Mouse (Mus musculus): Measurements from ENCODE around the gene Irf9. TPM values are rescaled to one million over a fixed set of nuclear protein-coding genes. Genes with fewer than 3 reads are reported as not detected.

The Irf9 gene
- total and polyA plus RNA-seq, 3 experiments = 31.2 to 64.3 (median 39.6) TPM

GRCm38 (mm10) chr14:55585566-55585960, 17.8 kb upstream of the Irf9 start:
- H3K36me3 ChIP-seq (replicated peaks) = peaks cover 55% of the 10 kb centered on the region
- H3K9me3 ChIP-seq (replicated peaks) = no peaks in the 10 kb centered on the region
- TF ChIP-seq CTCF (IDR thresholded peaks at IDR 0.05; ENCODE audit: low read depth, low read length) = no peak
- TF ChIP-seq TAL1 (conservative IDR thresholded peaks at IDR 0.05; ENCODE audit: low read depth, low read length) = peak; percentile 62
- H3K4me3 ChIP-seq (ENCODE audit: low read depth, low read length) = peak overlapping the region; percentile 90; the same call in 1 of the 2 replicates
- DNase-seq (ENCODE audit: low spot score) = no peak
- no peaks in the 10 kb centered on the region for H3K27me3 ChIP-seq (ENCODE audit: insufficient read depth, low read length)
- H3K4me1 ChIP-seq (ENCODE audit: insufficient read depth, low read depth, low read length) = peaks cover 78% of the 10 kb centered on the region
- ATAC-seq (ENCODE audit: extremely low read depth, insufficient number of reproducible peaks, low FRiP score, poor library complexity, severe bottlenecking) = no peak

GRCm38 (mm10) chr14:55586149-55586548, 17.2 kb upstream of the Irf9 start:
- no peak overlapping the region; the same call in 1 of the 2 replicates for H3K4me3 ChIP-seq (ENCODE audit: low read depth, low read length)
- ATAC-seq (ENCODE audit: extremely low read depth, insufficient number of reproducible peaks, low FRiP score, poor library complexity, severe bottlenecking) = peak; percentile 17
- peaks cover 49% of the 10 kb centered on the region for H3K36me3 ChIP-seq (replicated peaks)
- H3K4me1 ChIP-seq (ENCODE audit: insufficient read depth, low read depth, low read length) = peaks cover 72% of the 10 kb centered on the region
- peak; percentile 31 for DNase-seq (ENCODE audit: low spot score)
- no peaks in the 10 kb centered on the region for H3K9me3 ChIP-seq (replicated peaks)
- no peaks in the 10 kb centered on the region for H3K27me3 ChIP-seq (ENCODE audit: insufficient read depth, low read length)
- no peak for TF ChIP-seq POLR2AphosphoS5 (IDR thresholded peaks at IDR 0.05; ENCODE audit: insufficient replicate concordance, low read depth, low read length)
- no peak for TF ChIP-seq CTCF (IDR thresholded peaks at IDR 0.05; ENCODE audit: low read depth, low read length)
- no peak; the same call in 1 of the 2 replicates for TF ChIP-seq TAL1 (conservative IDR thresholded peaks at IDR 0.05; ENCODE audit: low read depth, low read length)
- TF ChIP-seq GATA2 (IDR thresholded peaks at IDR 0.05; ENCODE audit: borderline replicate concordance, low read depth, low read length) = no peak
- no peak for TF ChIP-seq GATA1 (IDR thresholded peaks at IDR 0.05; ENCODE audit: borderline replicate concordance, low read length)

DNA sequence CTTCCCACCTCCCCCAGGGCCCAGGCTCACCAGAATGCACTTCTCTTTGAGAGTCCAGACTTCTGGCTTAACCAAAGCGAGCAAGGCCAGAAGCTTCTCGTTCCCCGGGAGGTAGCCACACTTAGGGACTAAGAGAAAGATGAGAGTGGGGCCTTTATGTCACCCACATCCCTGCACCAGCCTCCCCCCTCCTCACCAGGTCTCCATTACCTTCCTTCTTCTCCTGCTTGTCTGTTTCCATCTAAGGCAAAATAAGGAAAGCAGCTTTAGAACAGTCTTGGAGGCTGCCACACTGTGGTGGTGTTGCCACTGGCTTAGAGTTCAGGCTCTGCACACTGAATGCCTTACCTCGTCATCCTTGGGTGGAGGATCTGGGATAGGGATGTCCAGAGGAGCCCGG, 14.1 kb upstream of the Irf9 start:
- H3K9me3 ChIP-seq (replicated peaks) = no peaks in the 10 kb centered on the region
- DNase-seq (ENCODE audit: low spot score) (no peak), ATAC-seq (ENCODE audit: extremely low read depth, insufficient number of reproducible peaks, low FRiP score, poor library complexity, severe bottlenecking) (no peak)
- H3K36me3 ChIP-seq (replicated peaks) = peaks cover 42% of the 10 kb centered on the region
- no peaks in the 10 kb centered on the region for H3K27me3 ChIP-seq (ENCODE audit: insufficient read depth, low read length)
- H3K4me3 ChIP-seq (ENCODE audit: low read depth, low read length) = peak overlapping the region; percentile 96; the same call in 1 of the 2 replicates
- TF ChIP-seq TAL1 (conservative IDR thresholded peaks at IDR 0.05; ENCODE audit: low read depth, low read length) = no peak
- no peak for TF ChIP-seq CTCF (IDR thresholded peaks at IDR 0.05; ENCODE audit: low read depth, low read length)
- no peak for TF ChIP-seq POLR2AphosphoS5 (IDR thresholded peaks at IDR 0.05; ENCODE audit: insufficient replicate concordance, low read depth, low read length)
- TF ChIP-seq GATA2 (IDR thresholded peaks at IDR 0.05; ENCODE audit: borderline replicate concordance, low read depth, low read length) = no peak
- TF ChIP-seq GATA1 (IDR thresholded peaks at IDR 0.05; ENCODE audit: borderline replicate concordance, low read length) = no peak
- H3K4me1 ChIP-seq (ENCODE audit: insufficient read depth, low read depth, low read length) = peaks cover 76% of the 10 kb centered on the region

DNA sequence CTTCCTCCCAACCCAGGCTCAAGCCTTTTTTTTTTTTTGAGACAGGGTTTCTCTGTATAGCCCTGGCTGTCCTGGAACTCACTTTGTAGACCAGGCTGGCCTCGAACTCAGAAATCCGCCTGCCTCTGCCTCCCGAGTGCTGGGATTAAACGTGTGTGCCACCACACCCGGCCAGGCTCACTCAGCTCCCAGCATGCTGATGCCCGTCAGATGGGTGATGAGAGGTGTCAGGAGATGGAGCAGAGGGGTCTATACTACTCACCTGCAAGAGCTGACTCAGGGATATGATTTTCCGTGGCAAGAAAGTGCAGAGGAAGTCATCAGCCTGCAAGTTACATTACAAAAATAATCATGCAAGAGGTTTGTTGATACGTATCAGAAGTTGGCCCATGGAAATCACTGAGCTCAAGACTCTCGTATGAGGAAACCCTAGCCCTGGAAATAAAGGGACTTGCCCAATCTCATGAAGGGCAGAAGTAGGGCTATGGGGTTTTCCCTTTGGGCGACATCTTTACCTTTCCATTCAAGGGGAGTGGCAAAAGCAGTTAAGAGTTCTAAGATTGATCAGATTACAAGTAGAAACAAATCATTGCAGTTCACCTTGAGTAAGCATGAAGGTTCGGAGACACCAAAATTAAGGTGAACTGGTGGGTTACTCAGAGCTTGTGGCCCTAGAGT, 13.5 kb upstream of the Irf9 start:
- Histone ChIP-seq H3K36me3 (replicated peaks) (peaks cover 49% of the 10 kb centered on the region), H3K27me3 (ENCODE audit: insufficient read depth, low read length) (no peaks in the 10 kb centered on the region), H3K4me3 (ENCODE audit: low read depth, low read length) (peak overlapping the region; percentile 96), H3K9me3 (replicated peaks) (no peaks in the 10 kb centered on the region), H3K4me1 (ENCODE audit: insufficient read depth, low read depth, low read length) (peaks cover 75% of the 10 kb centered on the region)
- no peak for TF ChIP-seq TAL1 (conservative IDR thresholded peaks at IDR 0.05; ENCODE audit: low read depth, low read length)
- TF ChIP-seq GATA2 (IDR thresholded peaks at IDR 0.05; ENCODE audit: borderline replicate concordance, low read depth, low read length) = no peak
- no peak for TF ChIP-seq POLR2AphosphoS5 (IDR thresholded peaks at IDR 0.05; ENCODE audit: insufficient replicate concordance, low read depth, low read length)
- TF ChIP-seq GATA1 (IDR thresholded peaks at IDR 0.05; ENCODE audit: borderline replicate concordance, low read length) = no peak
- no peak for TF ChIP-seq CTCF (IDR thresholded peaks at IDR 0.05; ENCODE audit: low read depth, low read length)
- ATAC-seq (ENCODE audit: extremely low read depth, insufficient number of reproducible peaks, low FRiP score, poor library complexity, severe bottlenecking) (no peak), DNase-seq (ENCODE audit: low spot score) (no peak)

GRCm38 (mm10) chr14:55590748-55591330, 12.5 kb upstream of the Irf9 start, which contains the start of gene Psme2:
TSS of gene Psme2 (minus strand) at chr14:55591113.
- Histone ChIP-seq H3K27me3 (ENCODE audit: insufficient read depth, low read length) (no peaks in the 10 kb centered on the region), H3K36me3 (replicated peaks) (peaks cover 58% of the 10 kb centered on the region), H3K9me3 (replicated peaks) (no peaks in the 10 kb centered on the region), H3K4me1 (ENCODE audit: insufficient read depth, low read depth, low read length) (peaks cover 67% of the 10 kb centered on the region), H3K4me3 (ENCODE audit: low read depth, low read length) (peak within 1 kb of the TSS; percentile 96)
- TF ChIP-seq POLR2AphosphoS5 (IDR thresholded peaks at IDR 0.05; ENCODE audit: insufficient replicate concordance, low read depth, low read length) = no peak
- ATAC-seq (ENCODE audit: extremely low read depth, insufficient number of reproducible peaks, low FRiP score, poor library complexity, severe bottlenecking) (peak; percentile 87), DNase-seq (ENCODE audit: low spot score) (peak; percentile 91)

GRCm38 (mm10) chr14:55591331-55591891, 12.0 kb upstream of the Irf9 start, which contains the start of gene Rnf31:
TSS of gene Rnf31 (plus strand) at chr14:55591708.
- Histone ChIP-seq H3K27me3 (ENCODE audit: insufficient read depth, low read length) (no peaks in the 10 kb centered on the region), H3K4me1 (ENCODE audit: insufficient read depth, low read depth, low read length) (peaks cover 62% of the 10 kb centered on the region), H3K4me3 (ENCODE audit: low read depth, low read length) (peak within 1 kb of the TSS; percentile 96), H3K36me3 (replicated peaks) (peaks cover 64% of the 10 kb centered on the region), H3K9me3 (replicated peaks) (no peaks in the 10 kb centered on the region)
- TF ChIP-seq CTCF (IDR thresholded peaks at IDR 0.05; ENCODE audit: low read depth, low read length) (no peak), GATA1 (IDR thresholded peaks at IDR 0.05; ENCODE audit: borderline replicate concordance, low read length) (no peak), GATA2 (IDR thresholded peaks at IDR 0.05; ENCODE audit: borderline replicate concordance, low read depth, low read length) (no peak)
- peak; percentile 87 for DNase-seq (ENCODE audit: low spot score)
- peak; percentile 79 for ATAC-seq (ENCODE audit: extremely low read depth, insufficient number of reproducible peaks, low FRiP score, poor library complexity, severe bottlenecking)

All from G1E (cell line).